Mouse (Mus musculus): ENCODE measurements around the gene Ece1. TPM values are rescaled to one million over a fixed set of nuclear protein-coding genes. Genes with fewer than 3 reads are reported as not detected.
A peak's percentile ranks its signal among the peaks of the same experiment; 100 is the strongest.

The Ece1 gene
- polyA plus RNA-seq, 1 experiment from 2014 or later: 36.7 TPM

DNA sequence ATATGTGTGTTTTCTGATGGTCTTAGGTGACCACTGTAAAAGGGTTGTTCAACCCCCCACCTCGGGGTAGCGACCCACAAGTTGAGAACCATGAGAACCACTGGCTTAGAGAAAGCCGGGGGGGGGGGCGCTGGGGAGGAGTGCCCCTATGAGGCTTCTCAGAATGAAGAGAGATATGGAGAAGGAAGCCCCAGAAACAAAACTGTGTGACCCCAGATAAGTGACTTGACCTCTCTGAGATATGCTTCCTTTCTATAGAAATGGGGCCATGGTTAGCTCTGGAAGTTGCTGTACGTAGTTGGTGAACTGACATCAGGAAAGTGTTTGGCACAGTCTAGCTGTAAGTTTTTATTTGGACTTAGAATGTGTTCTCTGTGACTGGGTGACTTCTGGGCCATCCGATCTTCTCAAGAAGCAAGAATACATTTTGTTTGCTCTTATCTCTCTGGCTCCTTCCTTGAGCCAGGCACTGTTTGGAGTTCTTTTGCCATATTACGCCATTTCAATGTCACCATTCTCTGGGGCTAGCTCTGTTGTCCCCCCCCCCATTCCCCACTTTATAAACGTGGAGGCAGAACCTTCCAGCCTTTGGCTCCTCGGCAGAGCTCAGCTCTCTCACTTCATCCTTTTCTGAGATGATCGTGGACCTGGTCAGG is 25.4 kb downstream of the Ece1 start:
- Histone ChIP-seq H3K9ac (no peak overlapping the region), H3K9me3 (no peaks in the 10 kb centered on the region)
- WGBS: 83% methylated on average over 10 of the region's 10 CpGs

DNA sequence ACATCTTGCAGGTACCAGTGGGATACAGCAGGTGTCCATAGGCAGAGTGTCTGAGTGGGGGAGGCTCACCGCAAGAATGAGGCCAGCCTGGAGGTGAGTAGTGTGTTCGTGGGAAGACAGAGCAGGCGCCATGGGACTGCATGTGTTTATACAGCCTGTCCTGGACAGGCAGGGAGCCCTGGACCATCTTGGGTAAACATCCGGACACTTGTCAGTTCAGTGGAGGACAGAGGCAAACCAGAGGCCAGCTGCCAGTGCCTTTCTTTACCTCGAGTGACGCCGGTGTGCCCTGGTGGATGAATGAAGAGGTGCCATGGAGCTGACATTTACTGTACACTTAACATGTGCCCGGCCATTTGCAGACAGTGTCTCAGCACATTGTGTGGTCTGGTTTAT is 26.0 kb downstream of the Ece1 start:
- H3K9ac ChIP-seq: no peak overlapping the region
- H3K4me2 ChIP-seq (replicated peaks): no peak overlapping the region
- H3K9me3 ChIP-seq: no peaks in the 10 kb centered on the region
- ATAC-seq (ENCODE audit: insufficient number of reproducible peaks, insufficient read depth, low FRiP score, low TSS enrichment): no peak
- no peaks in the 10 kb centered on the region for H3K27me3 ChIP-seq
- peaks cover 40% of the 10 kb centered on the region for H3K4me1 ChIP-seq
- H3K36me3 ChIP-seq: no peaks in the 10 kb centered on the region
- WGBS: 73% methylated on average over 8 of the region's 8 CpGs
- H3K27ac ChIP-seq: no peak overlapping the region
- H3K4me3 ChIP-seq: no peak overlapping the region

More for the DNA sequence above, 25.4 kb downstream of the Ece1 start:
- ATAC-seq (ENCODE audit: insufficient number of reproducible peaks, insufficient read depth, low FRiP score, low TSS enrichment): no peak
- Histone ChIP-seq H3K4me3 (no peak overlapping the region), H3K27ac (no peak overlapping the region), H3K4me1 (peaks cover 40% of the 10 kb centered on the region), H3K36me3 (no peaks in the 10 kb centered on the region), H3K27me3 (no peaks in the 10 kb centered on the region), H3K4me2 (replicated peaks) (no peak overlapping the region)

DNA sequence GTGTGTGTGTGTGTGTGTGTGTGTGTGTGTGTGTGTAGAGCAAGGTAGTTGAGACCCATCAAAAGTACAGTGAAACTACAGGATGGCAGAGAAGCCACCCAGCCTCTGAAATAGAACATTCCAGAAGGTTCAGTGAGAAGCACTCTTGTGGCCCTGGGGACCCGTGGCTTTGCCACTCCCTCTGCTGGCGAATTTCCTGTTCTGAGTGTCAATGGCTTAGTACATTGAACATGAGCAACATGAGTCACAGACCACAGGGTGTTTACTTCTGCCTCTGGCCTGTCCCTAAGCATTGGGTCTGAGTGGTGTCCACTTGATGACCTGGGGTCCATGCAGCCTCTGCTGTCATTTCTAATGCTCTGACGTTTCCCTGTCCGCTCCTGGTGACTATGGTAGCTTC is 28.6 kb downstream of the Ece1 start:
- 73% methylated on average over 4 of the region's 4 CpGs for WGBS
- Histone ChIP-seq H3K36me3 (no peaks in the 10 kb centered on the region), H3K9ac (no peak overlapping the region), H3K9me3 (no peaks in the 10 kb centered on the region), H3K4me2 (replicated peaks) (no peak overlapping the region), H3K27me3 (no peaks in the 10 kb centered on the region), H3K4me1 (peaks cover 34% of the 10 kb centered on the region), H3K27ac (no peak overlapping the region), H3K4me3 (no peak overlapping the region)
- no peak for ATAC-seq (ENCODE audit: insufficient number of reproducible peaks, insufficient read depth, low FRiP score, low TSS enrichment)

DNA sequence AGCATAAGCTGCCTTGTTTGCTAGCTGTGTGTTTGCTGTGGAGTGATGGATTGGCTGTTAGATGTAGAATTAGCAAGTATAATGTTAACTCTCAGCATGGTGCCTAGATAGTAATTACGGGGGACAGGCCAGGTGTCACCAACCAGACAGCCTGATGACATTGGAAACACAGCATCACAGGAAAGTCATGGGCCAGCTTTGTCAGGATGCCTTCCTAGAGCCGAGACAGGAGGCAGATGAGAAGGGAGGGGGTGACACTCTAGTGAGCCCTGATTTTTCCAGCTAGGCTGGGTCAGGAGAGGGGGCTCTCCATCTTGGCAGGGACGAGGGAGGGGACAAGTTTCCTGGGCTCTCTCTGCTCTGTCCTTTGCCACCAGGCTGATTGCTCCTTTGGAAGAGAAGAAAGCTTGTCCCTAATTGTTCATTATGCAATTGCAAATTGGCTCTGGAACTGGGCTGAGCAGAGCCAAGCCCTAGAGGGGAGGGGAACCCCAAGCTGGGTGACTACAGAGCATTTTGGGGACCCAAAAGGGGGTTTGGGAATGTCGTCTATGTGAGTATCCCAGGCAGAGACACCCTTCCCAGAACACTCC is 29.6 kb downstream of the Ece1 start:
- peak overlapping the region; percentile 89 for H3K27ac ChIP-seq
- no peak overlapping the region for H3K4me3 ChIP-seq
- WGBS: 22% methylated on average over 4 of the region's 4 CpGs
- no peak overlapping the region for H3K4me2 ChIP-seq (replicated peaks)
- H3K4me1 ChIP-seq: peaks cover 45% of the 10 kb centered on the region
- no peaks in the 10 kb centered on the region for H3K27me3 ChIP-seq
- no peaks in the 10 kb centered on the region for H3K36me3 ChIP-seq
- H3K9me3 ChIP-seq: no peaks in the 10 kb centered on the region
- no peak overlapping the region for H3K9ac ChIP-seq
- ATAC-seq (ENCODE audit: insufficient number of reproducible peaks, insufficient read depth, low FRiP score, low TSS enrichment): no peak

DNA sequence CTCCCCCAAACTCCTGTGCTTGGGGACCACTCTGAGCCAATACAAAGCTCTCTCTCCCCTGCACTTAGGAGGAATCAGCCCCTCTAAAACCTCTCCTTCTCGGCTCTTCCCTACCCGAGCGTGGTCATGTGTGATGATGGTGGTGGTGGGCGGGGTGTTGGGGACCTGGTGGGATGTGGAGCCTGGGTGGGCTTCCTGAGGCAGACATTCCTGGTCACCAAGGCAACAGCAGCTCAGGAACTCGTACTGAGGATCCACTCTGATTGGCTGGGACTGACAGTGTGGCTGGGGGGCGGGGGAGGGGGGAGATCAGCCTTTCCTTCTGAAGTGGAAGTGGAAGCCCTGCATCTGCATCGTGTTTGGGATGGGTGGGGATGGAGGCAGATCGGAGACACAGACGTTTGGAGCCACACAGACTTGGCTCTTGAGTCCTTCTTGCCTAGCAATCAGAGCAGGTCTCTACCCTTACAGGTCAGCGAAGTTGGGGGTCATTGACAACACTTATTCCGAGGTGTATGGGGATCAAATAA is 30.7 kb downstream of the Ece1 start:
- 7% methylated on average over 11 of the region's 11 CpGs for WGBS
- Histone ChIP-seq H3K36me3 (no peaks in the 10 kb centered on the region), H3K4me3 (no peak overlapping the region), H3K4me2 (replicated peaks) (peak overlapping the region; percentile 37), H3K9ac (no peak overlapping the region), H3K9me3 (no peaks in the 10 kb centered on the region), H3K4me1 (peaks cover 53% of the 10 kb centered on the region), H3K27me3 (no peaks in the 10 kb centered on the region), H3K27ac (peak overlapping the region; percentile 89)
- ATAC-seq (ENCODE audit: insufficient number of reproducible peaks, insufficient read depth, low FRiP score, low TSS enrichment): peak; percentile 75

DNA sequence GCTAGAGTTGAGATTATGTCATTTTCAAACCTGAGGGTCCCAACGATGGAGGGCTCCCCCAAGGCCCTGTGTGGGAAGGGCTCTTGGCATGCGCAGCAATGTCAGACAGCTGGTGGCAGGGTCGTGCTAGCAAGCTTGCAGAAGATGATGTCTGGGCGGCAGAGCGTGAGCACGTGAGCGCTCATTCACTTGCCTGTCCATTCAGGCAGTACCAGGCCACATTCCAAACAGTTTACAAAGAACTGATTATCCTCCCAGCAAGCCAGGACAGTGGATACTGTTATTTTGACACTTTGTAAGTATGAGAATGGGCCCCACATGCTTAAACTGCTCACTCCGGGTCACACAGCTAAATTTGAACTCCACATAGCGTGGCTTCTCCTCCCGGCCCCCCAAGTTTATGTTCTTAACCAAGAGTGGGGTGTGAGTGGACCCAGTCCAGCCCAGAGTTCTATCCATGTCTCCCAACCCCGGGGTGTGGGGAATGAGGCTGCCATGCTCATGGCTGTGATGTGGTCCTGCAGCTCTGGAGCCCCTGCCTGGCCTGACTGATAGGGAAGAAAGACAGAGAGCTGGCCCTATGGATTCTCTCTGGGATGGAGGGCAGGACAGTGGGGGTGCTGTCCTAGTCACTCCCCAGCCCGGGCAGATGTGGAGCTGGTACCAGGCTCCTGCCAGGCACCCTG is 34.7 kb downstream of the Ece1 start:
- H3K36me3 ChIP-seq: no peaks in the 10 kb centered on the region
- no peaks in the 10 kb centered on the region for H3K9me3 ChIP-seq
- no peak overlapping the region for H3K9ac ChIP-seq
- H3K27ac ChIP-seq: peak overlapping the region; percentile 81
- no peak overlapping the region for H3K4me2 ChIP-seq (replicated peaks)
- no peak overlapping the region for H3K4me3 ChIP-seq
- WGBS: 19% methylated on average over 12 of the region's 12 CpGs
- ATAC-seq (ENCODE audit: insufficient number of reproducible peaks, insufficient read depth, low FRiP score, low TSS enrichment): peak; percentile 54; the same call in 1 of the 2 replicates
- H3K4me1 ChIP-seq: peaks cover 52% of the 10 kb centered on the region
- no peaks in the 10 kb centered on the region for H3K27me3 ChIP-seq

DNA sequence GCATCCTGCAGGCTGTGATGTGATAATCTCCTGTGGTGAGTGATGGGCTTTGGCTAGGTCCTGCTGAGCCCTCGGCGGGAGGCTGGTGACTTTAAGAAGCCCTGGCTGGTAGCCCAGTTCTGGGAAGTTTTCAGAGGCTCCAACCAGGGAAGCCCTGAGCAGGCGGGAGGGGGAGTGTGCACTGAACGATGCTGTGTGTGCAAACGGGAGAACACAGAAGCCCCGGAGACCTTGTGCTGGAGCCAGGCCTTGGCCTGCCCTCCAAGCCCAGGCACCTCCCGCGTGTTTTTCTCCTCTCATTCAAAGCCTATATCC is 35.2 kb downstream of the Ece1 start:
- H3K27me3 ChIP-seq: no peaks in the 10 kb centered on the region
- WGBS: 13% methylated on average over 8 of the region's 8 CpGs
- H3K36me3 ChIP-seq: no peaks in the 10 kb centered on the region
- H3K4me2 ChIP-seq (replicated peaks): no peak overlapping the region
- no peaks in the 10 kb centered on the region for H3K9me3 ChIP-seq
- H3K4me1 ChIP-seq: peaks cover 46% of the 10 kb centered on the region
- peak overlapping the region; percentile 81 for H3K27ac ChIP-seq
- H3K4me3 ChIP-seq: no peak overlapping the region
- H3K9ac ChIP-seq: peak overlapping the region; percentile 3; the same call in 1 of the 2 replicates
- 0 out of 2 replicates have a peak, but pooled peaks have one; percentile 35 for ATAC-seq (ENCODE audit: insufficient number of reproducible peaks, insufficient read depth, low FRiP score, low TSS enrichment)

DNA sequence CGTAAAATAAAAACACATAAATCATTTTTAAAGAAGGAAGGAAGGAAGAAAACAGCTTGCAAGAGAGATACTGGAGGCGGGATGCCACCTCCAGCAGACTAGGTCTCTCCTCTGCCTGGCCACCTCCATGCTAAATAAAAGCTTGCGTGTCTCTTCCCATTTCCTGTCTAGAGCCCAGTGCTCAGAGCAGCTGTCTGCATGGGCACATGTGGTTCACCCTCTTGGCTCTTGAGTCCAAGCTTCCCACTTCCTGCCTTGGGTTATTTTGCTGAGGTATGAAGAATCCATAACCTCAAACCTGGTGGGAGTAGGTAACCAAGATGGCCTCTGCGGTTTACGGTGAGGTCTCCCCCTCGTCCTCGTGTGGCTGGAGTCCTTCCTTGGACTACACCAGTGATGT is 36.5 kb downstream of the Ece1 start:
- Histone ChIP-seq H3K4me3 (no peak overlapping the region), H3K36me3 (no peaks in the 10 kb centered on the region), H3K9ac (no peak overlapping the region), H3K9me3 (no peaks in the 10 kb centered on the region), H3K4me1 (peaks cover 46% of the 10 kb centered on the region), H3K4me2 (replicated peaks) (no peak overlapping the region), H3K27ac (0 out of 2 replicates have a peak overlapping the region, but pooled peaks have one; percentile 81), H3K27me3 (no peaks in the 10 kb centered on the region)
- WGBS: 82% methylated on average over 7 of the region's 7 CpGs
- no peak for ATAC-seq (ENCODE audit: insufficient number of reproducible peaks, insufficient read depth, low FRiP score, low TSS enrichment)

DNA sequence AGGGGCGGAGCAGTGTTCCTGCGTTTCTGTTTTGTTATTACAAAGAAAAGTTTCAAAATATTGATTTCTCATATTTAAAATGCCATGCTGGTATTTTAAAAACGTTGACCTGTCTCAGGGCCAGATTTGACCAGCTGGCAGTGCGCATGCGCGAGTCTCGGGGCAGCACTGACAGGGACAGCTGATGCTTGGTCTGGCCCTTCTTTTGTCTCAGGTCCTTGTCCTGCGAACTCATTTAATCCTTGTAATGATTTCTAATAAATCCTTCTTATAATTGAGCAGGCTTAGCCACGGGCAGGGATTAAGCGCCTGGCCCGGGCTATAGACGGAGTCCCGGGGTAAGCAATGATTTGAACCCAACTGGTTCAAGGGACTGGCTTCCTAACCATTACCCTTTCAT is 40.2 kb downstream of the Ece1 start:
- Histone ChIP-seq H3K36me3 (no peaks in the 10 kb centered on the region), H3K9ac (no peak overlapping the region), H3K27ac (no peak overlapping the region), H3K4me2 (replicated peaks) (no peak overlapping the region), H3K4me3 (no peak overlapping the region), H3K9me3 (no peaks in the 10 kb centered on the region), H3K27me3 (no peaks in the 10 kb centered on the region), H3K4me1 (peaks cover 27% of the 10 kb centered on the region)
- 81% methylated on average over 13 of the region's 13 CpGs for WGBS
- no peak for ATAC-seq (ENCODE audit: insufficient number of reproducible peaks, insufficient read depth, low FRiP score, low TSS enrichment)

DNA sequence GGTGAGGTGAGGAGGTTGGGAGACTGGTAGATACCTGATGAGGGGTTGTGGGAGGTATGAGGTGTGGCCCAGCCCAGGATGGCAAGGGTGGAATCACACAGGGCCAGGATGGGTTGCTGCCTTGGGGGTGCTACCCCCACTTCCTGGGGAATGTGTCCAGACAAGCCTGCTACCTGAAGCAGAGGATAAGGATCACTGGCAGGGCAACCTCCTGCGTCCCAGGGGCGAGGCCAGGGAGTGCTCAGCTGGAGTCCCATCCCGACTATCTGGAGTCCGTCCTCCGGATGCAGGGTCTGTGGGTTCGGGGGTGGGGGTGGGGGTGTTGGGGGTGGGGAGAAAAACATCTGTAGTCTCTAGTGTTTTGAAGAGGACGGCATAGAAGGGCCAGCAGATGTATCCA is 40.8 kb downstream of the Ece1 start:
- Histone ChIP-seq H3K27ac (no peak overlapping the region), H3K9me3 (no peaks in the 10 kb centered on the region), H3K36me3 (no peaks in the 10 kb centered on the region), H3K27me3 (no peaks in the 10 kb centered on the region), H3K9ac (no peak overlapping the region), H3K4me3 (no peak overlapping the region), H3K4me1 (peaks cover 24% of the 10 kb centered on the region), H3K4me2 (replicated peaks) (no peak overlapping the region)
- no peak for ATAC-seq (ENCODE audit: insufficient number of reproducible peaks, insufficient read depth, low FRiP score, low TSS enrichment)
- WGBS: 26% methylated on average over 7 of the region's 7 CpGs

DNA sequence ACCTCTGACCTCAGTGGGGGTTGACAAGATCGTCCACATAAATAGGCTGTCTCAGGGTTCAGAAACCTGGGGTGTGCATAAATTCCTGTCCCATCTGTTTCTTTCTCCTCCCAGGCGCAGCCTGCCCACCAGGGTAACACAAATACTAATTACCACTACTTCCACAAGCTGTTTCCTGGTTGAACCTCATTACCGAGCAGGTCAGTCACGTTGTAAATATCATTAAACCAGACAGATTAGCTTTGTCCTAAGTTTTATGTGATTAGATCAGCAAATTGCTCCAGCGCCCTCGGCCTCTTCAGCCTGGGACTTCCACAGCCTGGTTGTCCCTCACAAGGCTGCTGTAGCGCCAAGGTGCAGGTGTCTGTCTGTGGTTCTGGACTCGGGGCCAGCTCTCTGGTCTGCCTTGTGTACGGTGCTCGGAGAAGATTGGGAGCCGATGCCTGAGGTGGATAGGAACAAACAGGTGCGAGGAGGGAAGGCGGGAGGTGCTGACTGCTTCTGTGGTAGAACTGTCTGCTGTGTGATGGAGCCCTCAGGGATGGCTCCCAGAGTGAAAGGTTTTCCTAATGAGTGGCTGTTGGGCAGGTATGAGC is 43.0 kb downstream of the Ece1 start:
- no peaks in the 10 kb centered on the region for H3K36me3 ChIP-seq
- no peak overlapping the region for H3K4me2 ChIP-seq (replicated peaks)
- H3K4me1 ChIP-seq: peaks cover 32% of the 10 kb centered on the region
- H3K9ac ChIP-seq: no peak overlapping the region
- no peak overlapping the region for H3K4me3 ChIP-seq
- no peak for ATAC-seq (ENCODE audit: insufficient number of reproducible peaks, insufficient read depth, low FRiP score, low TSS enrichment)
- no peaks in the 10 kb centered on the region for H3K27me3 ChIP-seq
- WGBS: 70% methylated on average over 13 of the region's 13 CpGs
- no peaks in the 10 kb centered on the region for H3K9me3 ChIP-seq
- no peak overlapping the region for H3K27ac ChIP-seq

DNA sequence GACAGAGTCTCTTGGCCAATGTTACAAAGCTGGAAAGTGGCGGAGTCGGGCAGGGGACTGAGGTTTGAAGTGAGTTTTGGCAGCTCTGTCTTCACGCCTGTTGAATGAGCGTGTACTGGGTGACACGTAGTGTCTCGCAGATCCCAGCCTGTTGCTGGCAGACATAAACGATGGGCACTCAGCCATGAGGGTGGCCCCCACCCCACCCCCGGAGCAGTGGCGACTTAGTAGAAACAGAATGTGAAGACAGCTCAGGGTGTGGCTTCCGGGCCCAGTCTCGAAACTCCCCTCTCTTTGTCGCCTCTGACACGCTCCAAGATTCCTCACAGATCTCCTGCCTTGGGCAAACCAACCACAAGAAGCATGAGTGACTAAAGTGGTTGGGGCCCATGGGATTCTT is 45.9 kb downstream of the Ece1 start:
- Histone ChIP-seq H3K4me1 (peaks cover 27% of the 10 kb centered on the region), H3K4me2 (replicated peaks) (no peak overlapping the region), H3K4me3 (no peak overlapping the region), H3K27ac (no peak overlapping the region), H3K27me3 (no peaks in the 10 kb centered on the region), H3K9ac (no peak overlapping the region), H3K36me3 (no peaks in the 10 kb centered on the region), H3K9me3 (no peaks in the 10 kb centered on the region)
- no peak for ATAC-seq (ENCODE audit: insufficient number of reproducible peaks, insufficient read depth, low FRiP score, low TSS enrichment)
- 77% methylated on average over 13 of the region's 13 CpGs for WGBS
